Comparison of ENCODE assay signal across 12 mouse cellular contexts in the genomic region with DNA sequence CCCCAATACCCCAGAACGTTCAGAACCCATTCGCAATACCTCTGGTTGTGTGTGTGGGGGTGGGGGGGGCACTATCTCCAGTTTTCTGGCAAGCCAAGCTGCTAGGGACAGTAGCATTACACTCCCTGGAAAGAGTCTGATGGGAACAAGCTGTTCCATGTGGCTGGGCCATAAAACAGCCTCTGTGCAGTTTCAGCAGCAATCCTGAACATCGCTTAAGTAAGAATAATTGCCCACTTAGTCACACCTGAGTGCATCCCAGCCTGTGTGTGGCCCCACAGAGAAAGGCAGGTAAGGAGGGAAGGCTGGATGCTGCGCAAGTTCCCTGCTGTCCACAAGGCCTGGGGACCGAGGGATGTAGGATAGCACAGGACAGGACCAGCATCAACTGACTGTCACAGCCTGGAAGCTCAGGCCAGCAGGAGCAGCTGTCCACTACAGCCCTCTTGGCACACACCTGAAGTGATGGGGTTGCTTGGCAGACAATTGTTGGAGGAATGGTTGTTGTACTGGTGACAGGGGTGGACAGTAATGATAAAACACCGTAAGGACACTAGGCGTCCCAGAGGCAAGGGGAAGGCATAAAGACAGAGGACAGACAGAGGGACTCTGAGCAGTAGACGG.
"Had no signal": no experiment of that assay in that cellular context is flagged by ENCODE, and none has a peak within 500 bp of the region (broad histone marks: within the 10 kb centered on the region; RNA-seq: fewer than 3 reads in every experiment).

No protein-coding gene starts in this region.

- DNase-seq: lung, adult 2 months; right cerebral cortex, postnatal 4 days; spleen, adult 18-20 months; thymus, adult 2 months; thymus, postnatal 25 days had no signal

- H3K9ac ChIP-seq: liver, embryonic 15.5 days; midbrain, embryonic 15.5 days had no signal

- ATAC-seq: intestine, postnatal 0 days; midbrain, embryonic 15.5 days had no signal

- H3K9me3 ChIP-seq: limb, embryonic 10.5 days; liver, embryonic 15.5 days; midbrain, embryonic 15.5 days had no signal

- H3K27ac ChIP-seq: left cerebral cortex, adult 2 months; limb, embryonic 10.5 days; liver, embryonic 15.5 days; midbrain, embryonic 15.5 days had no signal

- H3K27me3 ChIP-seq: liver, embryonic 15.5 days; midbrain, embryonic 15.5 days had no signal

- H3K4me2 ChIP-seq: liver, embryonic 11.5 days; liver, embryonic 15.5 days; midbrain, embryonic 11.5 days; midbrain, embryonic 15.5 days had no signal

- H3K4me3 ChIP-seq: left cerebral cortex, adult 2 months; limb, embryonic 10.5 days; liver, embryonic 15.5 days; midbrain, embryonic 15.5 days had no signal

- H3K36me3 ChIP-seq: liver, embryonic 15.5 days; midbrain, embryonic 15.5 days had no signal

- H3K4me1 ChIP-seq: liver, embryonic 15.5 days; midbrain, embryonic 15.5 days had no signal
